Mouse (Mus musculus) heart, adult 2 months (tissue): ENCODE measurements around the gene Agbl4.

ENCODE experiments used
- CTCF ChIP-seq: fragments of 200-600 bp; IDR thresholded peaks from 2 replicates; pipeline ENCODE4 v1.8.1; 2022; ENCODE audit warnings: antibody characterized with exemption, mild to moderate bottlenecking, moderate library complexity
- EP300 ChIP-seq: fragments of 200-500 bp; IDR thresholded peaks from 2 replicates; pipeline ENCODE4 v1.6.1; 2011; ENCODE audit warnings: low read depth, low read length, control low read depth; ENCODE audit not compliant: insufficient read depth
- POLR2A ChIP-seq: fragments of 200-500 bp; IDR thresholded peaks from 2 replicates; pipeline ENCODE4 v1.6.1; 2011; ENCODE audit warnings: mild to moderate bottlenecking, low read depth, low read length, control low read depth; ENCODE audit not compliant: insufficient read depth

DNA sequence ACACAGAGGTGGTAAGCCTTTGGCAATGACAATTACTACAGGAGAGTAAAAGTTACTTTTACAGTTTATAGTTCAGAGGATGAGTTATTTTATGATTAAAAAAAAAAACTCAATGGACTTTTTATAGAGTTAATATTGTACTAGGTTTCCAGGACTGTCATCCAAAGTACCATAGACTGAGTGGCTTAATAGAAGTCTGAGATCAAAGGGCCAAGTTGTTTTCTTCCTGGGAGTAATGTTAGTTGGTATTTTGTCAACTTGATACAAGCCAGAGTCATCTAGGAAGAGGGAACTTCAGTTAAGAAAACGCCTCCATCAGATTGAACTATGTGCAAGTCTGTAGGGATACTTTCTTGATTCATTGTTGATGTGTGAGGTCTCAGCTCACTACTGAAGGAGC is 1303.9 kb downstream of the Agbl4 start:
- TF ChIP-seq CTCF (no peak), EP300 (no peak), POLR2A (no peak)
